Mouse (Mus musculus): ENCODE results near the gene Cebpa.

- TF ChIP-seq USF2 (IDR thresholded peaks at IDR 0.05; ENCODE audit: borderline replicate concordance in 1 of 2, insufficient read depth in 1 of 2, low read depth in 1 of 2, low read length in 2 of 2) (no peak), RCOR1 (IDR thresholded peaks at IDR 0.05; ENCODE audit: low read depth, low read length) (no peak), HCFC1 (IDR thresholded peaks at IDR 0.05; ENCODE audit: low read depth, low read length) (no peak), CTCF (IDR thresholded peaks at IDR 0.05 in 2 of 3, conservative IDR thresholded peaks at IDR 0.05 in 1 of 3; ENCODE audit: control insufficient read depth in 1 of 3, insufficient read depth in 1 of 3, low read depth in 2 of 3, low read length in 3 of 3, poor library complexity in 1 of 3, severe bottlenecking in 1 of 3) (no peak), POLR2AphosphoS2 (IDR thresholded peaks at IDR 0.05; ENCODE audit: low read length) (no peak), TCF12 (IDR thresholded peaks at IDR 0.05; ENCODE audit: low read depth, low read length) (no peak), POLR2A (IDR thresholded peaks at IDR 0.05; ENCODE audit: control insufficient read depth in 1 of 2, insufficient read depth in 1 of 2, low read depth in 1 of 2, low read length in 2 of 2, poor library complexity in 1 of 2) (no peak), GABPA (IDR thresholded peaks at IDR 0.05; ENCODE audit: low read depth, low read length) (no peak), MAZ (IDR thresholded peaks at IDR 0.05; ENCODE audit: low read depth, low read length) (no peak), EP300 (IDR thresholded peaks at IDR 0.05; ENCODE audit: low read depth in 1 of 2, low read length in 2 of 2) (no peak), MEF2A (IDR thresholded peaks at IDR 0.05; ENCODE audit: extremely low read depth, insufficient replicate concordance, low read depth, low read length, poor library complexity, severe bottlenecking) (no peak), SIN3A (IDR thresholded peaks at IDR 0.05; ENCODE audit: low read length) (no peak)
Measured at GRCm38 (mm10) chr7:35127001-35127400, 7.9 kb downstream of the Cebpa start.
